Mouse (Mus musculus) testis, adult 2 months (tissue): ENCODE results near the gene Gm17617.

Source experiments
- CTCF ChIP-seq: fragments of 200-500 bp; IDR thresholded peaks from 2 replicates; pipeline ENCODE4 v1.5.1; 2012; ENCODE audit warnings: low read depth, mild to moderate bottlenecking, inconsistent platforms, low read length, moderate library complexity; ENCODE audit not compliant: control insufficient read depth, insufficient read depth, insufficient replicate concordance
- POLR2A ChIP-seq: fragments of 200-500 bp; IDR thresholded peaks from 2 replicates; pipeline ENCODE4 v1.6.1; 2012; ENCODE audit warnings: low read depth, mild to moderate bottlenecking, inconsistent platforms, low read length, moderate library complexity; ENCODE audit not compliant: control insufficient read depth

DNA sequence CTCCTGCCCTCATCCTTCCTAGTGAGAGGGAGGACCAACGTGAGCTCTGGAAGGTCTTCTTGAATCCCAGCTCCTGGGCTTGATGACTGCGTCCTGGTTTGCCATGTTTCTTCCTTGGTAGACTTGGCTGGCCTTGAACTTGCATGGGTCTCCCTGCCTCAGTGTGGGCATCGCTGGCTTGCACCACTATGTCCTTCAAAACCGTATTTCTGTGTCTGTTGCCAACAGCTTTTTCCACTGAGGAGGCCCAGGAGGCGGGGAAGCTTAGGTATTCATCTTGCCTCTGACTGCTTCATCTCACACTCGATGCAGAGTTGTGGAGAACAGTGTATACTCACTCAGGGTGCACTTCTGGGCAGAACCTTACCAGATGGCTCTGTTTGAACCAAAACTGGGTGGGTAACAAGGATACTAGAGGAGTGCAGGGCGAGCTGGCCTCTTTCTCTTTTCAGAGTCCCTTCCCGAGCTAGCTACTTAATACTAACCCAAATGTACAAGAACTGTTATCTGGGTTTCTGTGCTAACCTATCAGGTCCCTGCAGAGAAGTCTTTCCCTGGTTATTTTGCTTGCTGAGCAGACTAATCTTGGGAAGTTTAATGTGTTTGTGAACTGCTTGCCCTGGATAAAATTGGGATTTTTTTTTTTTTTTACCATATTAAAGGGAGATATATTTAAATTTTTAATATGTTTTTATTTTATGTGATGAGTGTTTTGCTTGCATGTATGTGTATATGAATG is 27.2 kb downstream of the Gm17617 start:
- no peak for TF ChIP-seq CTCF
- no peak for TF ChIP-seq POLR2A
